Mouse (Mus musculus) bone marrow, adult 2 months (tissue): ENCODE measurements at regions not wholly inside any gene's neighbourhood (a gene's known extent, or its start where the extent isn't known, plus 50 kb on each side); places are given as distances from the start of the nearest gene placed in this dataset.

Experiments used
- H3K27ac ChIP-seq: fragments of 200-500 bp; 2 replicates; pipeline ENCODE4 v1.5.1; 2012; ENCODE audit warnings: low read depth, mild to moderate bottlenecking, control low read depth, inconsistent platforms, low read length; ENCODE audit not compliant: control insufficient read depth, poor library complexity, insufficient read depth
- H3K4me1 ChIP-seq: fragments of 200-500 bp; 2 replicates; pipeline ENCODE4 v1.6.1; 2011; ENCODE audit warnings: low read length; ENCODE audit not compliant: control insufficient read depth, insufficient read depth
- H3K4me3 ChIP-seq: fragments of 200-500 bp; replicated peaks from 2 replicates; pipeline ENCODE3; 2011; ENCODE audit warnings: mild to moderate bottlenecking, low read depth, low read length, control low read depth; ENCODE audit not compliant: control insufficient read depth
- CTCF ChIP-seq: fragments of 200-500 bp; IDR thresholded peaks from 2 replicates; pipeline ENCODE4 v1.5.1; 2011; ENCODE audit warnings: low read length, control low read depth; ENCODE audit not compliant: control insufficient read depth, insufficient read depth
- POLR2A ChIP-seq: fragments of 200-500 bp; IDR thresholded peaks from 2 replicates; pipeline ENCODE4 v1.6.1; 2011; ENCODE audit warnings: low read depth, mild to moderate bottlenecking, control low read depth, low read length, borderline replicate concordance; ENCODE audit not compliant: control insufficient read depth
- WGBS: fragments of 180-500 bp; shearing (Covaris S2); methylation state at CpG from one replicate; pipeline ENCODE4 v1.1.7; 2018; 5-methylcytosine and 5-hydroxymethylcytosine counted together

DNA sequence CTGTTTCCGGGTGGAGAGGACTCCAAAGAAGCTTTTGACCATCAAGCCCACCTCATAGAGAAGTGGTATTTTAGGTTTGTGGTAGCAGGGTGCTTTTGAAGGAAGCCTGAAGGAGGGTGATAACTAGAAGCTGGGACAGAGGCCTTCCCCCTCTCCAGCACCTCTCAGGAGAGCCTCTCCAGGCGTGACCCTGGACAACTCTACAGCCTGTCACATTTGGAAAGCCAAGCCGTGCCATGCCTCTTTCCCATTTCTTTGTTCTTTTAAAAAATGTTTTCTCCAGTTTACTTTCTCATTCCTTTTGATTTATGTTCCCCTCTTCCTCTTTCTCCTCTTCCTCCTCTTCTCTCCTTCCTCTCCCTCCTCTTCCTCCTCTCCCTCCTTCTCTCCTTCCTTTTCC is 160.4 kb upstream of the Ppp2r3a start:
- no peak overlapping the region for H3K4me3 ChIP-seq
- no peak overlapping the region for H3K27ac ChIP-seq
- no peaks in the 10 kb centered on the region; the same call in 1 of the 2 replicates for H3K4me1 ChIP-seq
- TF ChIP-seq POLR2A = no peak
- no peak for TF ChIP-seq CTCF
- 55% methylated on average over 3 of the region's 3 CpGs for WGBS

DNA sequence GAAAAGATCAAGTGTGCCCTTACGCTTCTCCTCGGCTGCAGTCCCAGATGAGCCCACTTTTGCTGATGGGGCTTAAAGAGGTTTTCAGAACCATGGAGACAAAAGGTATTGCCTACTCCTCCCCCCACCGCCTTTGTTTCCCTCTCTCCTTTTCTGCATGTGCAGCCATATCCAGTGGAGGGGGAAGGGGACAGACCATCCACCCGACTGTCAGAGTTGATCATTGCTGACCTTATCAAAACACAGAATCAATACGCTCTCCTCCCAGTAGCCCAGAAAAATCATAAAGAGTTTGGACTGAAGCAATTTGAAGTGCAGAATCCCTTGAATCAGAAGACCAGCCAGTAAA is 159.9 kb upstream of the Ppp2r3a start:
- Histone ChIP-seq H3K4me1 (no peaks in the 10 kb centered on the region; the same call in 1 of the 2 replicates), H3K27ac (no peak overlapping the region), H3K4me3 (no peak overlapping the region)
- 76% methylated on average over 5 of the region's 5 CpGs for WGBS
- TF ChIP-seq CTCF = no peak
- no peak for TF ChIP-seq POLR2A

DNA sequence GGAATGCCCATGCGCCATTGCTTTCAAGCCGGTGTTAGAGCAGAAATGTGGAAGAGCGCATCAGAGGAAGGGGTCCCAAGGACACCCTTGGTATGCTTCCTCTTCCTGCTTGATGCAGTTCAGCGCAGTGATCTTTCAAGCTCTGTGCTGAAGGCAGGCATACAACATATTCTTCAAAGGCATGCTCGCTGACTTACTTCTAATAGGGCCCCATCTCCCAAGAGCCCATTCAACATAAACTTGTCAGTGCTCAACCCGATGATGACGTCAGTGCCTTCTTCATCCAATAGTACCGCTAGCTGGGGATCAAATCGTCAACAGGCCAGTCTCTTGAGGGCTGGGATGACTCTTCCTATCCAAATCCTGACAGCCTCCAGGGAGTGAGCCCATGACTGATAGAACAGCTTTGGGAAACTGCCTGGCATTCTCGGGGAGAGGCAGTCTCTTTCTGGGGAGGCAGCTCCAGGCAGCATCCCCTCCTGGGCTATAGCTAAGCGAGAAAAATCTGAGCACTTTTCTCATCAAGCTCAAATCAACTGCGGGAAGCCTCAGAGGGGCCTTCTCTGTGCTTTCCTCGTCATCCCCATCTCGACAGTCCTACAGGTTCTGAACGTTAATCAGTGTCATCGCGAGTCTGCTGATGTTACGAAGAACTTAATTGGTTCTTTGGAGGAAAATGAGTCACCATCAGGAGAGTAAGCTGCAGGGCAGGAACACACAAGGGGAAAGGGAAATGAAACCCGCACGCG is 159.4 kb upstream of the Ppp2r3a start:
- WGBS = 76% methylated on average over 21 of the region's 21 CpGs
- H3K4me1 ChIP-seq = no peaks in the 10 kb centered on the region; the same call in 1 of the 2 replicates
- H3K4me3 ChIP-seq = no peak overlapping the region
- TF ChIP-seq POLR2A (no peak), CTCF (no peak)
- H3K27ac ChIP-seq = no peak overlapping the region

DNA sequence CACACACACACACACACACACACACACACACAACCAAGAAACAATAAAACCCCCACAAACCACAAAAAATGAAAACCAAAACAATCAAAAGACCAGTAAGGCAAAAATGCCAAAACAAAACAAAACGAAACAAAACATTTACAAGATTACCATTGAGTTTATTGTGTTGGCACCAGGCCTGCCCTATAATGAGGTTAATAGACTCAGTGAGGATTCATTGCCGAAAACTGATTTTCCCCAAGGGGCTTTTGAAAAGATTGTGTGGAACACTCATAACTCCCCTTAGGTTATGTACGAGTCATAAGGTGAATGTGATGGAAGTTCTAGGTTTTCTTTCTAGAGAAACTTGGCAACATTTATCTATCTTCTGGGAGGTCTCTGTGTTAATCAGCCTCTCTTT is 158.8 kb upstream of the Ppp2r3a start:
- TF ChIP-seq POLR2A (no peak), CTCF (no peak)
- H3K27ac ChIP-seq = no peak overlapping the region
- WGBS = 84% methylated on average over 3 of the region's 3 CpGs

DNA sequence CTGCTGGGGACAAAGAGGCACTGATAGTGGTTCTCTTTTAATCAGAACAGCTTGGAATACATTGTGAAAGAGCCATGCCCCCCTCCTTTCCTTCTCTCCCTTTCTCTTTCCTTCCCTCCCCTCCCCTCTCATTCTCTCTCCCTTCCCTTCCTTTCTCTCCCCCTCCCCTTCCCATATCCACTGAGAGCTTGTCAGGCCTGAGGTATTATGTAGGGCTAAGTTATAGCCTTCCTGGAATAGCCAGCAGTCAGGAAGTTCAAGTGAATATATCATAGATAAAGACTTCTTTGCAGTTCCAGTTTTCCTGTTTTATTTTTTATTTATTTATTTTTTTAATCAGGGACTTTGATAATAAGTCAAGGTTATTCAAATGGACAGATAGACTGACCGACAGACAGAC is 156.5 kb upstream of the Ppp2r3a start:
- Histone ChIP-seq H3K4me3 (no peak overlapping the region), H3K4me1 (no peaks in the 10 kb centered on the region), H3K27ac (no peak overlapping the region)
- WGBS = 72% methylated on average over 1 of the region's 1 CpGs
- no peak for TF ChIP-seq CTCF
- TF ChIP-seq POLR2A = no peak

More for the DNA sequence above, 158.8 kb upstream of the Ppp2r3a start:
- H3K4me1 ChIP-seq = no peaks in the 10 kb centered on the region; the same call in 1 of the 2 replicates
- no peak overlapping the region for H3K4me3 ChIP-seq

GRCm38 (mm10) chr9:101407141-101407540 is 155.5 kb upstream of the Ppp2r3a start:
- 80% methylated on average over 5 of the region's 5 CpGs for WGBS
- Histone ChIP-seq H3K4me3 (no peak overlapping the region), H3K4me1 (no peaks in the 10 kb centered on the region), H3K27ac (no peak overlapping the region)
- TF ChIP-seq POLR2A = no peak
- no peak for TF ChIP-seq CTCF

GRCm38 (mm10) chr9:101404441-101405081 is 153.0 kb upstream of the Ppp2r3a start:
- H3K27ac ChIP-seq = no peak overlapping the region
- WGBS = 75% methylated on average over 13 of the region's 13 CpGs
- H3K4me1 ChIP-seq = no peaks in the 10 kb centered on the region
- H3K4me3 ChIP-seq = no peak overlapping the region
- TF ChIP-seq POLR2A = no peak
- no peak for TF ChIP-seq CTCF

GRCm38 (mm10) chr9:101404034-101404433 is 152.4 kb upstream of the Ppp2r3a start:
- no peak overlapping the region for H3K4me3 ChIP-seq
- no peaks in the 10 kb centered on the region for H3K4me1 ChIP-seq
- H3K27ac ChIP-seq = no peak overlapping the region
- 67% methylated on average over 3 of the region's 3 CpGs for WGBS
- TF ChIP-seq POLR2A = no peak
- TF ChIP-seq CTCF = no peak
